Mouse (Mus musculus) limb, embryonic 10.5 days (tissue): ENCODE data around the gene Scn11a. TPM values are rescaled to one million over a fixed set of nuclear protein-coding genes. Genes with fewer than 3 reads are reported as not detected.

Experiments used
- DNase-seq: peaks from one replicate; pipeline ENCODE4 v3.0.0-alpha.2; 2017; ENCODE audit warnings: low spot score
- H3K27ac ChIP-seq: fragments of 300-500 bp; sonication (generic); 2 replicates; pipeline ENCODE4 v1.5.1; 2016; ENCODE audit warnings: mild to moderate bottlenecking
- H3K27me3 ChIP-seq: fragments of 300-500 bp; sonication (generic); 2 replicates; pipeline ENCODE4 v1.6.1; 2016; ENCODE audit warnings: low read depth, mild to moderate bottlenecking; ENCODE audit not compliant: poor library complexity, severe bottlenecking
- H3K36me3 ChIP-seq: fragments of 300-500 bp; sonication (generic); 2 replicates; pipeline ENCODE4 v1.6.1; 2016; ENCODE audit warnings: mild to moderate bottlenecking, moderate library complexity
- H3K4me1 ChIP-seq: fragments of 300-500 bp; sonication (generic); 2 replicates; pipeline ENCODE4 v1.6.1; 2016
- H3K4me3 ChIP-seq: fragments of 300-500 bp; sonication (generic); 2 replicates; pipeline ENCODE4 v1.5.1; 2016; ENCODE audit warnings: mild to moderate bottlenecking, moderate library complexity
- H3K9me3 ChIP-seq: fragments of 300-500 bp; sonication (generic); replicated peaks from 2 replicates; pipeline ENCODE4 v1.6.1; 2016; ENCODE audit warnings: mild to moderate bottlenecking
- WGBS: fragments of 180-500 bp; shearing (Covaris S2); methylation state at CpG from one replicate; pipeline ENCODE4 v1.1.7; 2016; 5-methylcytosine and 5-hydroxymethylcytosine counted together
- polyA plus RNA-seq: library from polyadenylated mRNA; unstranded; fragments of >200 nt; fragmentation: Nextera tagmentation; extraction: Ambion mirVana; gene quantifications from 2 replicates; pipeline ENCODE4 v1.2.1, GENCODE M21; 2016

Scn11a gene
- polyA plus RNA-seq, 1 experiment from 2014 or later, result 0.25 TPM

DNA sequence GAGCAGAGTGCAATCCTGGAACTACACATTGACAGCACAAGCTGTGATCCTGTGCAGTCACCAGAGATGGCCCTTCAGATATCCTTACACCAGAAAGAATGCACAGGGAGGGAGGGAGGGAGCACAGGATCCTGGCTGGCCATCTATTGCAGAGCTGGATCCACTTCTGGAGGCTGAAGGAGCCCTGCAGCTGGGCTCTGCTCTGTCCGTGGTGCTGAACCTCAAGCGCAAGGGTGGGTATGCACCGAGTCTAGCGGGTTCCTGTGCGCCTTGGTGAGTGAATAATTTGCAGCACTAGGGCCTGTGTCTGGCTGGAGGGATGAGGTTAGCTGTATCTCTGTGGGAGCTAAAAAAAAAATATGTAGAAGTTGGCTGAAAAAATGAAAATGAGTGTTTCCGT lies 118.6 kb downstream of the Scn11a start:
- Histone ChIP-seq H3K4me1 (peaks cover 3% of the 10 kb centered on the region; the same call in 1 of the 2 replicates), H3K27me3 (no peaks in the 10 kb centered on the region), H3K36me3 (no peaks in the 10 kb centered on the region), H3K9me3 (no peaks in the 10 kb centered on the region), H3K27ac (no peak overlapping the region), H3K4me3 (no peak overlapping the region)
- DNase-seq, result peak; percentile 87
- WGBS, result 15% methylated on average over 6 of the region's 6 CpGs

Other genes starting within 250 kb of the Scn11a start
- gene Scn5a, start 246.4 kb downstream of the Scn11a start, polyA plus RNA-seq, result 0.10 and 0.13 TPM in 2 replicates
- gene Scn10a, start 106.1 kb downstream of the Scn11a start, polyA plus RNA-seq, result not detected in 2 replicates
- 66.0 and 71.8 TPM in 2 replicates for gene Wdr48, start 69.4 kb upstream of the Scn11a start, polyA plus RNA-seq
- gene Gorasp1, start 112.1 kb upstream of the Scn11a start, polyA plus RNA-seq, result 30.3 and 33.0 TPM in 2 replicates
- 0.34 and 0.43 TPM in 2 replicates for gene Ttc21a, start 112.2 kb upstream of the Scn11a start, polyA plus RNA-seq
- gene Csrnp1, start 159.2 kb upstream of the Scn11a start, polyA plus RNA-seq, result 3.2 and 3.5 TPM in 2 replicates
- 0.05 and 0.09 TPM in 2 replicates for gene Xirp1, start 198.1 kb upstream of the Scn11a start, polyA plus RNA-seq
- gene Cx3cr1, start 244.4 kb upstream of the Scn11a start, polyA plus RNA-seq, result 2.5 and 4.0 TPM in 2 replicates